Mouse (Mus musculus): ENCODE results near the gene Ptpn6. TPM values are rescaled to one million over a fixed set of nuclear protein-coding genes. Genes with fewer than 3 reads are reported as not detected.
A peak's percentile ranks its signal among the peaks of the same experiment; 100 is the strongest.

The Ptpn6 gene
- polyA plus RNA-seq, 1 experiment from 2014 or later: 4.7 TPM

DNA sequence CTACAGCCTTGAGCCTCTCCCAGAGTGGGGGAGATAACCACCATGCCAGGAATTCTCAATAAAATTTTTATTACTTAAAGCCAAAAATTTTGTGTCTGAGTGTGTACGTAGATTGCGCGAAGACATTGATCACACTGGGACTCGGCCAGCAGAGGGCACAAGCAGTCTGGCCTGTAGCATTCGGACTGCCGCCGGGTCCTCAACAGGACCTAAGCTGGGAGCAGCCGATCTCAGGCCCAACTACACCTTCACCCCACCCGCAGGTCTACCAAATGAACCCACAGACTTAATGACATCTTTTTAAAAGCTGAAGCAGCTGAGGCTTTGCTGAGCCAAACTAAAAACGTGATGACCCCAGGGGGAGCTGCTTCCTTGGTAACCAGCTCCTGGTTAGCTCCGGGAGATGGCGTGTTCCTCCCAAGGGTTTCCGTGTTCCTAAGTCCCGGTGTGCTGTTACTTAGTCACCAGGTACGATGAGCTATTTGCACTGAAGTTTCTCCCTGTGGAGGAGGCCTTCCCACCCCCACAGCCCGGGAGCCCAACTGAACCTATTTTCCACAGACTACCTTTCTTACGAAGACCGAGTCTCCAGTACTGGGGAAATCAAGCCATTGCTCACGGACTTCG, 21.5 kb downstream of the Ptpn6 start:
- Histone ChIP-seq H3K36me3 (ENCODE audit: control insufficient read depth, insufficient read depth, low read length) (peaks cover 36% of the 10 kb centered on the region), H3K4me3 (ENCODE audit: low read depth, low read length) (no peak overlapping the region), H3K27ac (ENCODE audit: low read depth, low read length) (no peak overlapping the region), H3K27me3 (replicated peaks; ENCODE audit: control insufficient read depth, insufficient read depth, low read length) (no peaks in the 10 kb centered on the region), H3K9me3 (replicated peaks; ENCODE audit: control insufficient read depth, low read length) (no peaks in the 10 kb centered on the region), H3K4me2 (ENCODE audit: low read length) (no peak overlapping the region), H3K9ac (ENCODE audit: low read length) (no peak overlapping the region), H3K4me1 (ENCODE audit: control insufficient read depth, insufficient read depth, low read length) (peaks cover 9% of the 10 kb centered on the region)
- DNase-seq (ENCODE audit: low spot score) (peak; percentile 65), ATAC-seq (no peak)
- 67% methylated on average over 20 of the region's 20 CpGs for WGBS

DNA sequence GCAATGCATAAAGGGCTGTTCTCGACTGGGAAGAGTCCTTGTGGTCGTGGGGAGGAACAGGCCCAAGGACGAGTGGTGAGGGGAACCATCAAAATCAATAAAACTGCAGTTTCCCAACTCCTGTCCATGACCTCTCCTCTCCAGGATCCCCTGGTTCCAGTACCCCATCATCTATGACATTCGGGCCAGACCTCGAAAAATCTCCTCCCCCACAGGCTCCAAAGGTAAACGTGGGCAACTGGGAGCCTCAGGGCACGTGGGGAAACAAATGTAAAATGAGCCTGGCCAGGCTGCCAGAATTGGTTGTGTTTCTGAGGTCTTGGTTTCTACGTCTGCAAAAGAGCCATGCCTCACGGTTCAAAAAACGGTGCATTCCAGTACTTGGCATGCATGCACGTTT, 25.6 kb downstream of the Ptpn6 start:
- H3K27ac ChIP-seq (ENCODE audit: low read depth, low read length): no peak overlapping the region
- no peaks in the 10 kb centered on the region for H3K9me3 ChIP-seq (replicated peaks; ENCODE audit: control insufficient read depth, low read length)
- no peaks in the 10 kb centered on the region for H3K27me3 ChIP-seq (replicated peaks; ENCODE audit: control insufficient read depth, insufficient read depth, low read length)
- peak overlapping the region; percentile 95 for H3K9ac ChIP-seq (ENCODE audit: low read length)
- ATAC-seq (no peak), DNase-seq (ENCODE audit: low spot score) (no peak)
- H3K4me3 ChIP-seq (ENCODE audit: low read depth, low read length): peak overlapping the region; percentile 98
- H3K4me2 ChIP-seq (ENCODE audit: low read length): peak overlapping the region; percentile 99
- 21% methylated on average over 11 of the region's 11 CpGs for WGBS
- peaks cover 42% of the 10 kb centered on the region for H3K36me3 ChIP-seq (ENCODE audit: control insufficient read depth, insufficient read depth, low read length)
- H3K4me1 ChIP-seq (ENCODE audit: control insufficient read depth, insufficient read depth, low read length): peaks cover 18% of the 10 kb centered on the region

DNA sequence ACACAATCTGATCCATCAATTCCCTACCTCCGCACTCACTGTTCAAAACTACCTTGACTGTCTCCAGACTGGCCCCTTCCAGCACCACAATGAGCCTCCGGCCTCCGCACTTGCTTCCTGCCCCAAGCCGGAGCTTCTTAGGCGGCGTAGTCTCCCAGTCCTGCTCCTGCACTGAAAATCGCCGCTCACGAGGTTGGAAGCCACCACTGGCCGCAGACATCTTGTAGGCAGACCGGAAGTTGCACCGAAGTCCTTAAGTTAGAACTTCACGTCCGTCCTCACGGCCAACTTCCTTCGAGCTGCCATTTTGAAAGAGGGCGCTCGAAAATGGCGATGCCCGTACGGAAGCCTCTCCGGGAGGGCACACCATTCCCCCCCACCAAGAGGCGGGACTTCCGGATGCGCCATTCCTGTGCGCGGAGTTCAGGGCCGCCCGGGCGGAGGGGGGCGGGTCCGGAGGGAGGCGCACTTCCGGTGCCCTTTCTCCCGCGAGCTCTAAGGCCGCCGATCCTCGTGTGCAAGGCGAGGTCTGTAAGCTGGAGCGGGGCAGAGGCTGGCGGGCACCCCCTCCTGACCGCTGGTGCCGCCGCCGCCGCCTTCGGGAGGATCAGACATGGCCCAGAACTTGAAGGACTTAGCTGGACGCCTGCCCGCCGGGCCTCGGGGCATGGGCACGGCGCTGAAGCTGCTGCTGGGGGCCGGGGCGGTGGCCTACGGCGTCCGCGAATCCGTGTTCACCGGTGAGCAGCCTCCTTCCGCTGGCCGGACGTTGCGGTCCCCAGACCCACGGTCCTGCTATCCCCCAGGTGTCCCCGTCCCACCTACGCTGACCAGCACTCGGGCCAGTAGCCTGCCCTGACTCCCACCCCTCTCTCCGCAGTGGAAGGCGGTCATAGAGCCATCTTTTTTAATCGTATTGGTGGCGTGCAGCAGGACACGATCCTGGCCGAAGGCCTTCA, 26.4 kb downstream of the Ptpn6 start, which contains the start of the genes Emg1 and Phb2:
Emg1 (minus strand) TSS at position 355 of the 959 bp plus-strand sequence.
Phb2 (plus strand) TSS at position 513 of the 959 bp plus-strand sequence.
- Histone ChIP-seq H3K4me3 (ENCODE audit: low read depth, low read length) (peak within 1 kb of the TSS; percentile 98), H3K4me1 (ENCODE audit: control insufficient read depth, insufficient read depth, low read length) (peaks cover 18% of the 10 kb centered on the region), H3K36me3 (ENCODE audit: control insufficient read depth, insufficient read depth, low read length) (peaks cover 43% of the 10 kb centered on the region), H3K27me3 (replicated peaks; ENCODE audit: control insufficient read depth, insufficient read depth, low read length) (no peaks in the 10 kb centered on the region), H3K9ac (ENCODE audit: low read length) (peak within 1 kb of the TSS; percentile 95), H3K4me2 (ENCODE audit: low read length) (peak within 1 kb of the TSS; percentile 99), H3K27ac (ENCODE audit: low read depth, low read length) (peak within 1 kb of the TSS; percentile 58), H3K9me3 (replicated peaks; ENCODE audit: control insufficient read depth, low read length) (no peaks in the 10 kb centered on the region)
- ATAC-seq: peak; percentile 97
- peak; percentile 99 for DNase-seq (ENCODE audit: low spot score)
- WGBS: under 1% methylated on average over 68 of the region's 76 CpGs

DNA sequence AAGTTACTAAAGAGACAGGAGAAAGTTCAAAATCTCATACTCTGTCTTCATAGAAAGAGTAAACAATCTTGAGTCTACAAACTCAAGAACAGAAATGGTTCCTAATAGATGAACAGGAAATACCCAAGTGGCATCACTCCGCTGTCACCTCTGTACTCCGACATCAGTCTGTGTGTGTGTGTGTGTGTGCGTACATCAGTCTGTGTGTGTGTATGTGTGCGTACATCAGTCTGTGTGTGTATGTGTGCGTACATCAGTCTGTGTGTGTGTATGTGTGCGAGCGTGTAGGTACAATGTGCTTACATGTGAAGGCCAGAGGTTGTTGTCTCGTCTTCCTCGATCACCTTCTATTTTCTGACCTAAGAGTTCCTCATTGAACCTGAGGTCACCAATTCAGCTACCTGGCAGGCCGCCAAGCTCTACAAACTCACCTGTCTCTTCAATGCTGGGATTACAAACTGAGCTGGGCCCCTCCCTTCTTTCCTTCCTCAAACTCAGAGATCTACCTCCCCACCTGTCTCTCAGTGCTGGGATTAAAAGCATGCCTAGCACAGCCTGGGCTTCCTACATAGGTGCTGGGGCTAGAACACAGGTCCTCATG, 30.1 kb downstream of the Ptpn6 start:
- DNase-seq (ENCODE audit: low spot score) (no peak), ATAC-seq (no peak)
- H3K4me2 ChIP-seq (ENCODE audit: low read length): no peak overlapping the region
- H3K27ac ChIP-seq (ENCODE audit: low read depth, low read length): no peak overlapping the region
- H3K27me3 ChIP-seq (replicated peaks; ENCODE audit: control insufficient read depth, insufficient read depth, low read length): no peaks in the 10 kb centered on the region
- H3K4me3 ChIP-seq (ENCODE audit: low read depth, low read length): no peak overlapping the region
- peaks cover 43% of the 10 kb centered on the region for H3K36me3 ChIP-seq (ENCODE audit: control insufficient read depth, insufficient read depth, low read length)
- no peak overlapping the region for H3K9ac ChIP-seq (ENCODE audit: low read length)
- H3K9me3 ChIP-seq (replicated peaks; ENCODE audit: control insufficient read depth, low read length): no peaks in the 10 kb centered on the region
- peaks cover 17% of the 10 kb centered on the region for H3K4me1 ChIP-seq (ENCODE audit: control insufficient read depth, insufficient read depth, low read length)
- WGBS: 91% methylated on average over 10 of the region's 10 CpGs

DNA sequence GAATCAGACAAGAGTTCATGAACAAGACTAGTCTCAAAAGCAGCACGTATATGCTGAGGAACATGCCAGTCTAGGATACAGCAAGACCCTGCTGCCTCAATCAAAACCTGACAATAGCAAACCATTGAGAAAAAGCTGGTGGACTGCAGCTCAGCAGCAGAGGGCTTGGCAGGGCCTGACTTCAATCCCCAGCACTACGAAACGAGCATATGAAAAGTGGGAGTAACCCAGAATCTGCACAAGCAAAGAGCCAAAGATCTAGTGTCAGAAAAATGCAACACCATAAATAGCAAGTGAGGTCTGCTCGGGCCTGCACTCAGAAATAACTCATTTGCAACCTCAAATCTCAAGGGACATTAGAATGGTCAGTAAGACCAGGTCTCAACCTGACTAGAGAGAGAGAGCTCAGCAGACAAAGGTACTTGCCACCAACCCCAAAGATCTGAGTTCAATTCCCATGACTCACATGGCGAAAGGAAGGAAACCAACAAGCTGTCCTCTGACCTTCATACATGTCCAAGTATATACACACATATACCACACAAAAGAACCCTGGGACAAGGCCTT, 32.4 kb downstream of the Ptpn6 start:
- ATAC-seq (no peak), DNase-seq (ENCODE audit: low spot score) (no peak)
- H3K9me3 ChIP-seq (replicated peaks; ENCODE audit: control insufficient read depth, low read length): no peaks in the 10 kb centered on the region
- H3K4me1 ChIP-seq (ENCODE audit: control insufficient read depth, insufficient read depth, low read length): peaks cover 6% of the 10 kb centered on the region
- 87% methylated on average over 5 of the region's 5 CpGs for WGBS
- H3K4me3 ChIP-seq (ENCODE audit: low read depth, low read length): no peak overlapping the region
- no peak overlapping the region for H3K4me2 ChIP-seq (ENCODE audit: low read length)
- H3K9ac ChIP-seq (ENCODE audit: low read length): no peak overlapping the region
- H3K27ac ChIP-seq (ENCODE audit: low read depth, low read length): no peak overlapping the region
- H3K36me3 ChIP-seq (ENCODE audit: control insufficient read depth, insufficient read depth, low read length): peaks cover 65% of the 10 kb centered on the region
- H3K27me3 ChIP-seq (replicated peaks; ENCODE audit: control insufficient read depth, insufficient read depth, low read length): no peaks in the 10 kb centered on the region

DNA sequence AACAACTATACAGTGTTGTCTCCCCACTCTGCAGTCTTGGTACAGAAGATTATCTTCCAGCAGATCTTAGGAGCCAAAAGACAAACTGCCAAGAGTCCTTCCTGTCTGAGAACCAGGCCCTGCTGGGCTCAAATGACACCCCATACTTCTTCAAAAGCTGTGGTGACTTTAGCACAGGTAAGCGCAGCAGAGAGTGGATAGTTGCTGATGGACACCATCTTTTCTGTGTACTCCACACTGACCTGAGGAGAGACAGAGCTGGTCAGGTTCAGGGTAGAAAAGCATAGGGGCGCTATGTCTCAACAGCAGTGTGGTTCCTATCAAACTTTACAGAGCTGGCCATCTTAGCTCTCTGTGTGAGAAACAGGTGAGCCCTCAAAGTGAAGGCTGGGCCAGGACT, 34.1 kb downstream of the Ptpn6 start:
- H3K9ac ChIP-seq (ENCODE audit: low read length): no peak overlapping the region
- no peak for ATAC-seq
- DNase-seq (ENCODE audit: low spot score): no peak
- no peaks in the 10 kb centered on the region for H3K9me3 ChIP-seq (replicated peaks; ENCODE audit: control insufficient read depth, low read length)
- H3K4me1 ChIP-seq (ENCODE audit: control insufficient read depth, insufficient read depth, low read length): no peaks in the 10 kb centered on the region
- H3K4me3 ChIP-seq (ENCODE audit: low read depth, low read length): no peak overlapping the region
- no peak overlapping the region for H3K27ac ChIP-seq (ENCODE audit: low read depth, low read length)
- H3K27me3 ChIP-seq (replicated peaks; ENCODE audit: control insufficient read depth, insufficient read depth, low read length): no peaks in the 10 kb centered on the region
- WGBS: 95% methylated on average over 2 of the region's 2 CpGs
- peaks cover 75% of the 10 kb centered on the region for H3K36me3 ChIP-seq (ENCODE audit: control insufficient read depth, insufficient read depth, low read length)
- H3K4me2 ChIP-seq (ENCODE audit: low read length): no peak overlapping the region

DNA sequence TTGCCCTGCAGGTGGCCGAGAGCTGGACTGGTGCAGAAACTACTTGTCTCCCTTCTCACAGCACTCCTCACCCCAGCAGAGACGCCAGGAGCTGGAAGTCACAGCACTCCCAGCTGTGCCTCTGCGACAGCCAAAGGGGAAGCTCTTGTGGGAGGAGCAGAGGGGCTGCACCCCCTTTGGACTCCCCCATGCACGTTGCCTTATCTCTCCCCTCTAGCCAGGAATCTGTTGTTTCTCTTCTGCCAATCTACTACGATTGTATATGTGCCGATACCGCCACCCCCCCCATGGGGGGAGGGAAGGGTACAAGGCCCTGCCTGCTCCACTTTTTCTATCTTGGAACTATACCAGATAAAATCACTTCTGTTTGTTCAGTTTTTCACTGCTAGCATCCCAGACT, 34.7 kb downstream of the Ptpn6 start:
- H3K4me2 ChIP-seq (ENCODE audit: low read length): no peak overlapping the region
- DNase-seq (ENCODE audit: low spot score): no peak

DNA sequence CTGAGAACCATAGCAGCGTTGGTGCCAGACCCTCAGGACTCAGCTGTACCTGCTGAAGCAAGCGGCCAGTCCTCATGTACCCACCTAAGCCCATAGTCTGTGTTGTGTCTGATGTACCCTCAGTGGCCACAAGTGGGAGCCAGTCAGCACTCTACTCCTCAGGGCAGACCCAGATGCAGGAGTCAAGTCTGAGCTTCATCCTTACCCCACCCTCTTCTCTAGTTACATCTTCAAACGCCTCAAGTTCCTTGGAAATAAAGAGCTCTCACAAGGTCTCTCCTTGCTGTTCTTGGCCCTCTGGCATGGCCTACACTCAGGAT, 35.8 kb downstream of the Ptpn6 start:
- DNase-seq (ENCODE audit: low spot score) (peak; percentile 68), ATAC-seq (peak; percentile 72)
- no peaks in the 10 kb centered on the region for H3K9me3 ChIP-seq (replicated peaks; ENCODE audit: control insufficient read depth, low read length)
- H3K4me3 ChIP-seq (ENCODE audit: low read depth, low read length): no peak overlapping the region
- H3K36me3 ChIP-seq (ENCODE audit: control insufficient read depth, insufficient read depth, low read length): peaks cover 72% of the 10 kb centered on the region
- H3K9ac ChIP-seq (ENCODE audit: low read length): no peak overlapping the region
- WGBS: 50% methylated on average over 3 of the region's 3 CpGs
- H3K4me1 ChIP-seq (ENCODE audit: control insufficient read depth, insufficient read depth, low read length): no peaks in the 10 kb centered on the region
- no peak overlapping the region for H3K4me2 ChIP-seq (ENCODE audit: low read length)
- no peak overlapping the region for H3K27ac ChIP-seq (ENCODE audit: low read depth, low read length)
- no peaks in the 10 kb centered on the region for H3K27me3 ChIP-seq (replicated peaks; ENCODE audit: control insufficient read depth, insufficient read depth, low read length)

More for the DNA sequence above, 34.7 kb downstream of the Ptpn6 start:
- Histone ChIP-seq H3K9me3 (replicated peaks; ENCODE audit: control insufficient read depth, low read length) (no peaks in the 10 kb centered on the region), H3K36me3 (ENCODE audit: control insufficient read depth, insufficient read depth, low read length) (peaks cover 77% of the 10 kb centered on the region), H3K27me3 (replicated peaks; ENCODE audit: control insufficient read depth, insufficient read depth, low read length) (no peaks in the 10 kb centered on the region), H3K4me1 (ENCODE audit: control insufficient read depth, insufficient read depth, low read length) (no peaks in the 10 kb centered on the region), H3K4me3 (ENCODE audit: low read depth, low read length) (no peak overlapping the region), H3K27ac (ENCODE audit: low read depth, low read length) (no peak overlapping the region), H3K9ac (ENCODE audit: low read length) (no peak overlapping the region)
- WGBS: 81% methylated on average over 7 of the region's 7 CpGs
- no peak for ATAC-seq

All from forebrain, embryonic 14.5 days (tissue).